Mouse (Mus musculus) bone marrow, adult 2 months (tissue): Measurements from ENCODE around the gene Rgl1.

Source experiments
- CTCF ChIP-seq: fragments of 200-500 bp; IDR thresholded peaks from 2 replicates; pipeline ENCODE4 v1.5.1; 2011; ENCODE audit warnings: low read length, control low read depth; ENCODE audit not compliant: control insufficient read depth, insufficient read depth
- POLR2A ChIP-seq: fragments of 200-500 bp; IDR thresholded peaks from 2 replicates; pipeline ENCODE4 v1.6.1; 2011; ENCODE audit warnings: low read depth, mild to moderate bottlenecking, control low read depth, low read length, borderline replicate concordance; ENCODE audit not compliant: control insufficient read depth

DNA sequence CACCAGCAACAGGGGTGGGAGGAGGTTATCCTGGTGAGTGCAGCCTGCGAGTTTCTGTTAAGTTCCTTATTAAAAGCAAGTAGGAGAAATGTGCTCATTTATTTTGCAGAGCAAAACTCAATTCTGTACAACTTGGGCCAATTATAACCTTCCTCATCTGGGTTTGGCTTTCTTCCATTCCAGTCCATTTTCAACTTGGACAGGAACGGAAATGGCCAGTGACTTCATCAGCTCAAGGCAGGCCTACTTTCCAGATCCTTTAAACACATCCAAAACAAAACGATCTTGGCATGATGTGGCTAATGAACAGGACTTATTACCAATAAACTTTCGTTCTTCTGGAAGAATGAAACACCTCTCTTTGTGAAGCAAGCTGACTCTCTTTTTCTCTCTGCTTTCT, 290.0 kb downstream of the Rgl1 start:
- no peak for TF ChIP-seq POLR2A
- TF ChIP-seq CTCF = no peak
